Mouse (Mus musculus): ENCODE results near the gene Zfp280c. TPM values are rescaled to one million over a fixed set of nuclear protein-coding genes. Genes with fewer than 3 reads are reported as not detected.

Gene Zfp280c
- polyA plus RNA-seq, 1 experiment: 2.3 TPM

- Histone ChIP-seq H3ac (ENCODE audit: control insufficient read depth, insufficient read length) (no peak overlapping the region), H3K27me3 (ENCODE audit: control insufficient read depth, insufficient read depth, insufficient read length) (no peaks in the 10 kb centered on the region), H3K36me3 (ENCODE audit: control insufficient read depth, insufficient read depth) (no peaks in the 10 kb centered on the region), H3K79me2 (ENCODE audit: control insufficient read depth, insufficient read depth) (no peaks in the 10 kb centered on the region), H3K4me3 (no peak overlapping the region), H3K4me2 (ENCODE audit: low read depth) (no peak overlapping the region)
- TF ChIP-seq REST (IDR thresholded peaks at IDR 0.05; ENCODE audit: insufficient read depth, insufficient read length) (no peak), MYOD1 (IDR thresholded peaks at IDR 0.05; ENCODE audit: control insufficient read depth in 1 of 3, insufficient read length in 2 of 3, low read depth in 2 of 3) (no peak), MAX (IDR thresholded peaks at IDR 0.05; ENCODE audit: low read depth) (no peak), SRF (IDR thresholded peaks at IDR 0.05; ENCODE audit: control insufficient read depth, insufficient read length, low read depth) (no peak), USF1 (IDR thresholded peaks at IDR 0.05; ENCODE audit: low read depth) (no peak), TCF3 (IDR thresholded peaks at IDR 0.05; ENCODE audit: insufficient read length, low read depth) (no peak), E2F4 (IDR thresholded peaks at IDR 0.05; ENCODE audit: insufficient read depth) (no peak), POLR2AphosphoS2 (IDR thresholded peaks at IDR 0.05; ENCODE audit: insufficient read length, low read depth) (no peak), TCF12 (IDR thresholded peaks at IDR 0.05; ENCODE audit: insufficient read depth, poor library complexity, severe bottlenecking) (no peak), MYOG (IDR thresholded peaks at IDR 0.05; ENCODE audit: control insufficient read depth in 1 of 3, insufficient read depth in 1 of 3, insufficient read length in 2 of 3, low read depth in 2 of 3) (no peak), CEBPB (IDR thresholded peaks at IDR 0.05; ENCODE audit: insufficient read depth, poor library complexity, severe bottlenecking) (no peak), POLR2A (IDR thresholded peaks at IDR 0.05; ENCODE audit: insufficient read length, low read depth) (no peak)
These were observed 70.8 kb downstream of the Zfp280c start for GRCm38 (mm10) chrX:48523512-48523911.

DNA sequence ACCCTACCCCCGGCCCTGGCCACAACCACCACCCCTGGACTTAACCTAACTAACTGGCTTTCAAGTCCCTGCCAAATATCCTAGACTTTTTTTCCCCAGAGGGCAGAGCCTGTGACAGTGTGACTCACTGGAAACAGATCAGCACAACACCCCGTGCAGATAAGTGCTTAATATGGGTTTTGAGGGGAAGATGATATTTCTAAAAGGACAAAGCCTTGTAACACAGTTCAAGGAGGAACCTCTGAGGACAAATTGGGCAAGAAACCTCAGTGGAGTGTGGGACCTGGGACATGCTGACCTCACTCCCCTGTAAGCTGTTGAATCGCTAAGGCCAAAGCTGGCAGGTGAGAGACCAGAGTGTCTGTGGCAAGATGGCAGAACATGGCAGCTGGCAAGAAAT is 72.7 kb downstream of the Zfp280c start:
- Histone ChIP-seq H3K36me3 (ENCODE audit: control insufficient read depth, insufficient read depth) (no peaks in the 10 kb centered on the region), H3K79me2 (ENCODE audit: control insufficient read depth, insufficient read depth) (no peaks in the 10 kb centered on the region), H3K4me2 (ENCODE audit: low read depth) (no peak overlapping the region), H3K4me3 (no peak overlapping the region), H3K27me3 (ENCODE audit: control insufficient read depth, insufficient read depth, insufficient read length) (no peaks in the 10 kb centered on the region), H3ac (ENCODE audit: control insufficient read depth, insufficient read length) (no peak overlapping the region)
- no peak for TF ChIP-seq SRF (IDR thresholded peaks at IDR 0.05; ENCODE audit: control insufficient read depth, insufficient read length, low read depth)
- no peak for TF ChIP-seq TCF3 (IDR thresholded peaks at IDR 0.05; ENCODE audit: insufficient read length, low read depth)
- TF ChIP-seq MYOD1 (IDR thresholded peaks at IDR 0.05; ENCODE audit: control insufficient read depth in 1 of 3, insufficient read length in 2 of 3, low read depth in 2 of 3): no peak
- no peak for TF ChIP-seq POLR2A (IDR thresholded peaks at IDR 0.05; ENCODE audit: insufficient read length, low read depth)
- no peak for TF ChIP-seq REST (IDR thresholded peaks at IDR 0.05; ENCODE audit: insufficient read depth, insufficient read length)
- TF ChIP-seq MAX (IDR thresholded peaks at IDR 0.05; ENCODE audit: low read depth): no peak
- TF ChIP-seq USF1 (IDR thresholded peaks at IDR 0.05; ENCODE audit: low read depth): no peak
- no peak for TF ChIP-seq MYOG (IDR thresholded peaks at IDR 0.05; ENCODE audit: control insufficient read depth in 1 of 3, insufficient read depth in 1 of 3, insufficient read length in 2 of 3, low read depth in 2 of 3)
- no peak for TF ChIP-seq CEBPB (IDR thresholded peaks at IDR 0.05; ENCODE audit: insufficient read depth, poor library complexity, severe bottlenecking)
- TF ChIP-seq E2F4 (IDR thresholded peaks at IDR 0.05; ENCODE audit: insufficient read depth): no peak
- no peak for TF ChIP-seq TCF12 (IDR thresholded peaks at IDR 0.05; ENCODE audit: insufficient read depth, poor library complexity, severe bottlenecking)
- no peak for TF ChIP-seq POLR2AphosphoS2 (IDR thresholded peaks at IDR 0.05; ENCODE audit: insufficient read length, low read depth)

DNA sequence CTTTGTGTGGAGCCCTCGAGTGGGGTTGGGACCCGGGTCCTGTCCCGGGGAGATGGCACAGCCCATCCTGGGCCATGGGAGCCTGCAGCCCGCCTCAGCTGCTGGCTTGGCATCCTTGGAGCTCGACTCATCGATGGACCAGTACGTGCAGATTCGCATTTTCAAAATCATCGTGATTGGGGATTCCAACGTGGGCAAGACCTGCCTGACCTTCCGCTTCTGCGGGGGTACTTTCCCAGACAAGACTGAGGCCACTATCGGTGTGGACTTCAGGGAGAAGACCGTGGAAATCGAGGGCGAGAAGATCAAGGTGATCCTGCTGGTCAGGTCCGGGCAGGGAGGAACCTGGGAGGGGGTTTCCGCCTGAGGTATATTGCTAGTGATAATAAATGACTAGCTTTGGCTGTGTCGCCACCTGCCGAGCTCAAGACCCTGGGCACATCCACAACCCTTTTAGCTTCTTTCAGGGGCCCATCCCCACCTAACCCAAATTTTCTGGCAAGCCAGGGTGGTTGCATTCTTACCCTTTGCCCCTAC is 74.7 kb downstream of the Zfp280c start:
- Histone ChIP-seq H3K4me2 (ENCODE audit: low read depth) (no peak overlapping the region), H3K36me3 (ENCODE audit: control insufficient read depth, insufficient read depth) (no peaks in the 10 kb centered on the region), H3ac (ENCODE audit: control insufficient read depth, insufficient read length) (no peak overlapping the region), H3K79me2 (ENCODE audit: control insufficient read depth, insufficient read depth) (no peaks in the 10 kb centered on the region), H3K27me3 (ENCODE audit: control insufficient read depth, insufficient read depth, insufficient read length) (no peaks in the 10 kb centered on the region), H3K4me3 (no peak overlapping the region)
- TF ChIP-seq SRF (IDR thresholded peaks at IDR 0.05; ENCODE audit: control insufficient read depth, insufficient read length, low read depth) (no peak), TCF12 (IDR thresholded peaks at IDR 0.05; ENCODE audit: insufficient read depth, poor library complexity, severe bottlenecking) (no peak), POLR2A (IDR thresholded peaks at IDR 0.05; ENCODE audit: insufficient read length, low read depth) (no peak), TCF3 (IDR thresholded peaks at IDR 0.05; ENCODE audit: insufficient read length, low read depth) (no peak)

DNA sequence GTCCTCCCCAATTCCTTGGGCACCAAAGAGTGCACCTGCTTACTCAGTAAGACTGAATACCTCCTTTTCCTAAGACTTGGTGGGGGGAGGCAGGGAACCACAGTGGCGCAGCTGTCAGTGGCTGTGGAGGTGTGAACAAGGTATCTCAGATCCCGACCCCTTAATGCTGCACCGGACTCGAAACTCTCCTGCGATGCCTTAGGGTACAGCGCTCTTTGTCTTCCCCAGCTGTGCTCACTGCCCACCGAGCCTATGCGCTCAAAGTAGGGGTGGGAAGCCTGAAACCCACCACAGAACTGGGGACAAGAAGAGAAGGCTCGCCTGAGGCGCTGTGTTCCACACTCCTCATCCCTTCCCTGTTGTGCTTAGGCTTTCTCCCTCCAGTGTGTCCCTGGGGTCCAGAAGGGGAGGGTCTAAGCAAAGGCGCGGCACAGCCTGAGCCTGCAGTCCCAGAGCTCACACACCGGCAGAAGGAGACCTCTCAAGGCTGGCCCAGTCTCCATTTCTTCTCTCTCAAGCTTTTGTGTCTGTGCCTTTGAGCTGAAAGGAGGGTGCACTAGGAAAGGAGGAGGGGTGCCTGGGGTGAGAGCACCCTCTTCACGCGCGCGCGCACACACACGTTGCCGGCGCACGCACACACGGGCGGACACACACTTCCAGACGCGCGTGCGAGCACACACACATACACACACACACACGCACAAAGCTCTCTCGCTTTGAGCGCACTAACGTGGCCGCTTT is 75.3 kb downstream of the Zfp280c start, which contains the start of gene Rab33a:
Rab33a (plus strand) TSS at position 478 of the 741 bp plus-strand sequence.
- TF ChIP-seq TCF12 (IDR thresholded peaks at IDR 0.05; ENCODE audit: insufficient read depth, poor library complexity, severe bottlenecking) (no peak), MYOG (IDR thresholded peaks at IDR 0.05; ENCODE audit: control insufficient read depth in 1 of 3, insufficient read depth in 1 of 3, insufficient read length in 2 of 3, low read depth in 2 of 3) (no peak), E2F4 (IDR thresholded peaks at IDR 0.05; ENCODE audit: insufficient read depth) (no peak), CEBPB (IDR thresholded peaks at IDR 0.05; ENCODE audit: insufficient read depth, poor library complexity, severe bottlenecking) (no peak), POLR2AphosphoS2 (IDR thresholded peaks at IDR 0.05; ENCODE audit: insufficient read length, low read depth) (no peak), MYOD1 (IDR thresholded peaks at IDR 0.05; ENCODE audit: control insufficient read depth in 1 of 3, insufficient read length in 2 of 3, low read depth in 2 of 3) (no peak), REST (IDR thresholded peaks at IDR 0.05; ENCODE audit: insufficient read depth, insufficient read length) (no peak), MAX (IDR thresholded peaks at IDR 0.05; ENCODE audit: low read depth) (no peak), TCF3 (IDR thresholded peaks at IDR 0.05; ENCODE audit: insufficient read length, low read depth) (no peak), SRF (IDR thresholded peaks at IDR 0.05; ENCODE audit: control insufficient read depth, insufficient read length, low read depth) (no peak), POLR2A (IDR thresholded peaks at IDR 0.05; ENCODE audit: insufficient read length, low read depth) (no peak), USF1 (IDR thresholded peaks at IDR 0.05; ENCODE audit: low read depth) (no peak)
- Histone ChIP-seq H3ac (ENCODE audit: control insufficient read depth, insufficient read length) (no peak within 1 kb of the TSS), H3K4me3 (no peak within 1 kb of the TSS), H3K27me3 (ENCODE audit: control insufficient read depth, insufficient read depth, insufficient read length) (no peaks in the 10 kb centered on the region), H3K4me2 (ENCODE audit: low read depth) (no peak within 1 kb of the TSS), H3K79me2 (ENCODE audit: control insufficient read depth, insufficient read depth) (no peaks in the 10 kb centered on the region), H3K36me3 (ENCODE audit: control insufficient read depth, insufficient read depth) (no peaks in the 10 kb centered on the region)

Data from myocyte (in vitro differentiated cells).